Mouse (Mus musculus) limb, embryonic 14.5 days (tissue): Measurements from ENCODE around the gene Cphx2. TPM values are rescaled to one million over a fixed set of nuclear protein-coding genes. Genes with fewer than 3 reads are reported as not detected.
A peak's percentile ranks its signal among the peaks of the same experiment; 100 is the strongest.
"Not testable (repeated sequence)": the region's sequence is repeated elsewhere in the genome, so short reads cannot be mapped to it uniquely, and the experiment has no call there.

Source experiments
- ATAC-seq: fragments of 200-750 bp; cut with Nextera tagmentation; 2 replicates; pipeline ENCODE4 v1.8.0; 2017; ENCODE audit warnings: low read depth, moderate number of reproducible peaks, moderate TSS enrichment; ENCODE audit not compliant: low FRiP score
- DNase-seq: peaks from one replicate; pipeline ENCODE4 v3.0.0-alpha.2; 2015; ENCODE audit warnings: low spot score
- H3K27ac ChIP-seq: fragments of 300-500 bp; sonication (generic); replicated peaks from 2 replicates; pipeline ENCODE4 v1.5.1; 2014; ENCODE audit warnings: low read depth, mild to moderate bottlenecking, low read length, moderate library complexity, mixed read lengths
- H3K27me3 ChIP-seq: fragments of 300-500 bp; sonication (generic); 2 replicates; pipeline ENCODE4 v1.6.1; 2014; ENCODE audit warnings: low read length, mixed read lengths; ENCODE audit not compliant: control insufficient read depth, insufficient read depth
- H3K36me3 ChIP-seq: fragments of 300-500 bp; sonication (generic); 2 replicates; pipeline ENCODE4 v1.6.1; 2014; ENCODE audit warnings: mild to moderate bottlenecking, low read length, moderate library complexity, mixed read lengths; ENCODE audit not compliant: control insufficient read depth, insufficient read depth
- H3K4me1 ChIP-seq: fragments of 300-500 bp; sonication (generic); 2 replicates; pipeline ENCODE4 v1.6.1; 2014; ENCODE audit warnings: antibody characterized with exemption, low read length, mixed read lengths; ENCODE audit not compliant: control insufficient read depth, insufficient read depth
- H3K4me2 ChIP-seq: fragments of 300-500 bp; sonication (generic); replicated peaks from 2 replicates; pipeline ENCODE4 v1.6.1; 2014; ENCODE audit warnings: low read depth, mild to moderate bottlenecking, low read length, moderate library complexity; ENCODE audit not compliant: severe bottlenecking
- H3K4me3 ChIP-seq: fragments of 300-500 bp; sonication (generic); replicated peaks from 2 replicates; pipeline ENCODE4 v1.5.1; 2014; ENCODE audit warnings: low read length
- H3K9ac ChIP-seq: fragments of 300-500 bp; sonication (generic); 2 replicates; pipeline ENCODE4 v1.6.1; 2014; ENCODE audit warnings: mild to moderate bottlenecking, low read depth, low read length, moderate library complexity; ENCODE audit not compliant: severe bottlenecking
- H3K9me3 ChIP-seq: fragments of 300-500 bp; sonication (generic); 2 replicates; pipeline ENCODE4 v1.6.1; 2016; ENCODE audit warnings: low read length; ENCODE audit not compliant: control insufficient read depth
- WGBS: fragments of 180-500 bp; shearing (Covaris S2); extraction: QIAGEN DNeasy Blood & Tissue Kit; methylation state at CpG from one replicate; pipeline ENCODE4 v1.1.7; 2014; 5-methylcytosine and 5-hydroxymethylcytosine counted together
- polyA plus RNA-seq, 2 experiments: library from polyadenylated mRNA; depleted of rRNA in 1 of 2; stranded (reverse) in 1 of 2; unstranded in 1 of 2; fragments of >200 nt; fragmentation: Nextera tagmentation in 1 of 2; extraction: Ambion mirVana in 1 of 2; gene quantifications; 2 replicates each; pipeline versions ENCODE4 v1.2.1 to v1.2.3; 2012 to 2014

The Cphx2 gene
- polyA plus RNA-seq, 2 experiments = not detected

- H3K9me3 ChIP-seq, H3K4me3 ChIP-seq, H3K4me2 ChIP-seq, H3K27ac ChIP-seq, H3K9ac ChIP-seq, DNase-seq, H3K36me3 ChIP-seq, H3K4me1 ChIP-seq, H3K27me3 ChIP-seq: not testable (repeated sequence)
- ATAC-seq = peak; percentile 42; the same call in 1 of the 2 replicates
- no CpG with 5 or more reads among the region's 7 CpGs for WGBS
These were observed 37.8 kb downstream of the Cphx2 start for GRCm38 (mm10) chr14:26119095-26119494.

Other genes with a start within 250 kb of the Cphx2 start
- gene Anxa11, start 239.4 kb upstream of the Cphx2 start, polyA plus RNA-seq (2012; rRNA removed) = 20.3 and 22.4 TPM in 2 replicates
- gene Anxa11, start 239.4 kb upstream of the Cphx2 start, polyA plus RNA-seq (2014; fragmentation: Nextera tagmentation; extraction: Ambion mirVana) = 18.7 and 20.5 TPM in 2 replicates
- 0.31 and 0.54 TPM in 2 replicates for gene Plac9a, start 178.4 kb upstream of the Cphx2 start, polyA plus RNA-seq (2012; rRNA removed)
- 0.56 TPM in 1 of 2 replicates, not detected in the other for gene Plac9a, start 178.4 kb upstream of the Cphx2 start, polyA plus RNA-seq (2014; fragmentation: Nextera tagmentation; extraction: Ambion mirVana)
- 2.5 and 4.0 TPM in 2 replicates for gene Tmem254a, start 153.8 kb upstream of the Cphx2 start, polyA plus RNA-seq (2012; rRNA removed)
- gene Tmem254a, start 153.8 kb upstream of the Cphx2 start, polyA plus RNA-seq (2014; fragmentation: Nextera tagmentation; extraction: Ambion mirVana) = 3.8 and 7.6 TPM in 2 replicates
- 0.04 TPM in 1 of 2 replicates, not detected in the other for gene Cphx1, start 143.2 kb upstream of the Cphx2 start, polyA plus RNA-seq (2012; rRNA removed)
- gene Cphx1, start 143.2 kb upstream of the Cphx2 start, polyA plus RNA-seq (2014; fragmentation: Nextera tagmentation; extraction: Ambion mirVana) = 0.11 TPM in 1 of 2 replicates, not detected in the other
- 6.8 and 8.0 TPM in 2 replicates for gene Duxbl1, start 102.9 kb upstream of the Cphx2 start, polyA plus RNA-seq (2012; rRNA removed)
- gene Duxbl1, start 102.9 kb upstream of the Cphx2 start, polyA plus RNA-seq (2014; fragmentation: Nextera tagmentation; extraction: Ambion mirVana) = 0.63 and 1.6 TPM in 2 replicates
- 26.5 and 29.0 TPM in 2 replicates for gene Gm9780, start 38.8 kb upstream of the Cphx2 start, polyA plus RNA-seq (2012; rRNA removed)
- gene Gm9780, start 38.8 kb upstream of the Cphx2 start, polyA plus RNA-seq (2014; fragmentation: Nextera tagmentation; extraction: Ambion mirVana) = 42.6 and 49.9 TPM in 2 replicates
- 6.0 and 8.4 TPM in 2 replicates for gene Tmem254c, start 14.2 kb upstream of the Cphx2 start, polyA plus RNA-seq (2012; rRNA removed)
- gene Tmem254c, start 14.2 kb upstream of the Cphx2 start, polyA plus RNA-seq (2014; fragmentation: Nextera tagmentation; extraction: Ambion mirVana) = 47.7 and 56.8 TPM in 2 replicates
- gene Cphx3, start 781 bp downstream of the Cphx2 start, polyA plus RNA-seq (2012; rRNA removed) = not detected in 2 replicates
- gene Cphx3, start 781 bp downstream of the Cphx2 start, polyA plus RNA-seq (2014; fragmentation: Nextera tagmentation; extraction: Ambion mirVana) = not detected in 2 replicates
- gene Duxbl2, start 36.8 kb downstream of the Cphx2 start, polyA plus RNA-seq (2012; rRNA removed) = not detected in 2 replicates
- 0.21 and 3.2 TPM in 2 replicates for gene Duxbl2, start 36.8 kb downstream of the Cphx2 start, polyA plus RNA-seq (2014; fragmentation: Nextera tagmentation; extraction: Ambion mirVana)
- 17.3 and 19.9 TPM in 2 replicates for gene Plac9b, start 101.0 kb downstream of the Cphx2 start, polyA plus RNA-seq (2012; rRNA removed)
- 34.6 and 40.5 TPM in 2 replicates for gene Plac9b, start 101.0 kb downstream of the Cphx2 start, polyA plus RNA-seq (2014; fragmentation: Nextera tagmentation; extraction: Ambion mirVana)
- 23.1 and 25.0 TPM in 2 replicates for gene Tmem254b, start 125.5 kb downstream of the Cphx2 start, polyA plus RNA-seq (2012; rRNA removed)
- gene Tmem254b, start 125.5 kb downstream of the Cphx2 start, polyA plus RNA-seq (2014; fragmentation: Nextera tagmentation; extraction: Ambion mirVana) = 29.7 and 32.1 TPM in 2 replicates
- 4.9 and 6.1 TPM in 2 replicates for gene Duxbl3, start 176.4 kb downstream of the Cphx2 start, polyA plus RNA-seq (2012; rRNA removed)
- gene Duxbl3, start 176.4 kb downstream of the Cphx2 start, polyA plus RNA-seq (2014; fragmentation: Nextera tagmentation; extraction: Ambion mirVana) = 0.47 and 1.7 TPM in 2 replicates